Mouse (Mus musculus) adrenal gland, postnatal 4 days (tissue): Measurements from ENCODE around the gene Tmem201. TPM values are rescaled to one million over a fixed set of nuclear protein-coding genes. Genes with fewer than 3 reads are reported as not detected.
"Not testable (repeated sequence)": the region's sequence is repeated elsewhere in the genome, so short reads cannot be mapped to it uniquely, and the experiment has no call there.

Experiments used
- DNase-seq, 2 experiments: peaks; one replicate each; pipeline ENCODE4 v3.0.0; 2021 to 2022; ENCODE audit warnings: low spot score in 2 of 2, mixed read lengths in 2 of 2
- long read RNA-seq, 2 experiments: library from polyadenylated mRNA; stranded (forward); transcript quantifications; one replicate each; pipeline ENCODE4 v2.0.0; 2021
- total RNA-seq, 2 experiments: library from RNA; stranded (reverse); gene quantifications; 2 replicates each; pipeline ENCODE4 v1.2.3; 2021

The Tmem201 gene
- 10 to 100 TPM; 41.2 to 48.6 TPM for total RNA-seq
- long read RNA-seq, experiment 1, transcript Tmem201-202 (6 exons, 3,620 nt), result major isoform, 7 of 16 reads
- long read RNA-seq, experiment 1, partial matches to known transcripts, result 1 of 16 reads
- long read RNA-seq, experiment 1, other reads (novel, unspliced or antisense), result 7 of 16 reads
- long read RNA-seq, experiment 2, transcript Tmem201-202 (6 exons, 3,620 nt), result major isoform, 7 of 32 reads
- long read RNA-seq, experiment 2, partial matches to known transcripts, result 6 of 32 reads
- long read RNA-seq, experiment 2, other reads (novel, unspliced or antisense), result 15 of 32 reads

DNA sequence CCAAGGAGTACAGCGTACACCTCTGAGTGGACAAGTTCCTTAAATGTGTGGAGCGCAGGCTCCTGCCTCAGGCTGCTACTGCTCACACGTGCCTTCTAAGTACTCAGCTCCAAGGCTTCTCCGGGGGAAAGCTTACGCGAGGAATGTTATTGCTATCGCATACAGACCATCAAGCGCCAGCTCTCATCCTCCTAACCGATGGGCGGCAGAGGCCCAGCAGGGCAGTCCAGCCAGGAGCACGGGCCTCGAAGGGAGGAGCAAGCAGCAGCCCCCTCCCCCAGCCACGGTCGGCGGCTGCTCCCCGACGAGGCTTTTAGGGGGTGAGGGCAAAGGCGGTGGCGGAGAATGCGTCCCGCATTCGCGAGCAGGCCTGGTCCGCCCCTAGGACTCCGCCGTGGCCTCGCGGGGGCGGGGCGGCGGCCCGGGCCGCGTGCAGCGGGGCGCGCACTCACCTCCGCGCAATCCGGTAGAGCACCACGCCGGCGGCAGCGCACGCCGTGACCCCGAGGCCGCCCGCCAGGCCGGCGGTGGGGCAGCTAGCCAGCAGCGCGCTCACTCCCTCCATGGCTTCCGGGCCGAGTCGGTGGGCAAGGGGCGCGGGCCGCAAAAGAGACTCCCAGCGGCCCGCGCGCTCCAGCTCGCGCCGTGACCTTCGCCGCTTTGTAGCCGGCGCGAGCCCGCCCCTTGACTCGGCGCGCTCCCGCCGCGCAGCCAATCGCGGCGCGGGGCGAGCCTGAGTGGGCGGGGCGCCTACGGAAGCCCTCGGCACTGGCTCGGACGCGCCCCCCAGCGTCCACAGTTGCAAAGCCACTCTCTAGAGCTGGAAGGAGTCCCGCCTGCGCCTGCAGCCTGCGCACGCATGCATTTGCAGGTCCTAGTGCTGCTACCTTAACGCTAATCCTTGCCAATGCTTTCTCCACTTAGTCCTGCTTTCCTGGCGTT lies at the start of gene Tmem201:
Gene Tmem201 (minus strand): TSS at position 662 of the 942 bp plus-strand sequence.
- peak; percentile 85 to 87 for DNase-seq

DNA sequence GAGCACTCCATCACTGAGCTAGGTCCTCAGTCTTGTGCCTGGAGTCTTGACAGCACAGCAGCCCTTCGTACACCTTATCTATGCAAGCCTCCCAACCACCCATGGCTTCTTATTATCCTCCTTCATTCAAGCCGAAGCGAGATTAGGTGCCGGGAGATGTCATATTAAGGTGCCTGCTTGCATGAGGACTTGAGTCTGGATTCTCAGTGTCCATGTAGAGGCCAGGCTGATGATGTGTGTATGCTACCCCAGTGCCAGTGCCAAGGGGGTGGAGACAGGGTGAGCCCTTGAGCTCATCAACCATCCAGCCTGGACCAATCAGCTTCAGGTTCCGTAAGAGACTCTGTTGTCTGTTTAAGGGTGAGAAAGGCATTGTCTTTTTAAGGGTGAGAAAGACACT lies 47.1 kb upstream of the Tmem201 start:
- no peak for DNase-seq

DNA sequence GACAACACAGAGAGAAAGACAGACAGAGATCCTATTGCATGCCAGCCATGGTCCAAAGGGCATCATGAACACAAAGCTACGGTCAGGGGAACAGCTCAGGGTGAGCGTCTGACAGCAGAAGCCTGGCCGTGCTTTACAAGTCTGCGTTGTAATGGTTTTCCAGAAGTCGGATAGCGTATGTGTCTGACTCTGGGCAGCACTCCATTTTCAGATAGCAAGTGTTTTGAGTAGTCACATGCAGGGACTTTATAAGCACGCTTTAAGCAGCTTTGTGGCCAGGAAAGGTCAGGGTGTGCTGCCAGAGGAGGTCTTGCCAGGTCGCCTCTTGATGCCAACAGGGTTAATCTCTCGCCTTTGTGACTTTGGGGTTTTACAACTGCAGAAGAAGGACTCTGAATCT lies 46.5 kb upstream of the Tmem201 start:
- no peak for DNase-seq

DNA sequence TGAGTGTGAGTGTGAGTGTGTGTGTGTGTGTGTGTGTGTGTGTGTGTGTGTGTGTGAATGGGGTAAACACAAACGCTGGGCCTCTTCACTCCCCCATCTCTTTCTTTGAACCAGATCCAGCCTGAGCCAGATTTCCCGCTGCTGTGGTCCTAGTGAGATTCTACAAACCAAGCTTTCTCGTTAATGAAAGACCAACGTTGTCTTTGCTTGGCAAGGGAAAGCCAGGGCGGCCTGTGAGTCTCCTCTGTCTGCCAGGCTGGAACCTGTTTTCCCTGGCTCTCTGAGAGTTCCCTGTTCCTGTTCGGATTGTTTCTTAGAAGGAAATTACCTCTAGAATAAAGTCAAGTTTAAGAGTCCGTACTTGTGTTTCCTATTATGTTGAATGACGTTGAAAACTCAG lies 45.1 kb upstream of the Tmem201 start:
- no peak for DNase-seq

DNA sequence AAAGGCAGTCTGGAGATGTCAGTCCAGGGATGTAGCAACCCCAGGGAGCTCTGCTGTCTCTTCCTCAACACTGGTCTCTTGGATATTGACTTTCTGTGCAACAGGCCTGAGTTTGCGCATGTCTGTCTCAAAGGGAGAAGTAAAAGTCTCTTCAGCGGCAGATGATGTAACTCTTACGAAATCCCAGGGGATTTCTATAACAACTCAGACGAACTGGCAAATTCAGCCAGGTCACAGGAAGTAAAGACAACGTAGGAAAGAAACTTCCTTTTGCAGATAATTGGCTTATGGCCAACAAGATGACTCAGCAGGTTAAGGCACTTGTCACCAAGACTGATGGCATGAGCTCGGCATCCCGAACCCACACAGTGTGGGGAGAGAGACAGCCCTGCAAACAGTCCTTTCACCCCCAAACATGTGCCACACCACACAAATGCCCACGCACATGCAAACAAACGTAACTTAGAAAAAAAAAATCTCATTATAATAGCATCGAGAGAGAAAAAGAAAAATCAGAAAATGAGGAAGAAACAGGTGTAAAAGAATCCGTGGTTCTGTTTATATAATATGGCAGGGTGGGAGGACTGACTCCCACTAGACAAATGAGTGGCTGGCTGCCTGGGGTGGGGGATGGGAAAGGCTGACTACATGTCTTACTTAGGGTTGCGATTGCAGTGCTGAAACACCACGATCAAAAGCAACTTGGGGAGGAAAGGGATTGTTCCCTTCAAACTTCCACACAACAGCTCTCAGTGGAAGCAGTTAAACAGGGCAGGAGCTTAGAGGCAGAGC lies 42.9 kb upstream of the Tmem201 start:
- DNase-seq, result no peak

DNA sequence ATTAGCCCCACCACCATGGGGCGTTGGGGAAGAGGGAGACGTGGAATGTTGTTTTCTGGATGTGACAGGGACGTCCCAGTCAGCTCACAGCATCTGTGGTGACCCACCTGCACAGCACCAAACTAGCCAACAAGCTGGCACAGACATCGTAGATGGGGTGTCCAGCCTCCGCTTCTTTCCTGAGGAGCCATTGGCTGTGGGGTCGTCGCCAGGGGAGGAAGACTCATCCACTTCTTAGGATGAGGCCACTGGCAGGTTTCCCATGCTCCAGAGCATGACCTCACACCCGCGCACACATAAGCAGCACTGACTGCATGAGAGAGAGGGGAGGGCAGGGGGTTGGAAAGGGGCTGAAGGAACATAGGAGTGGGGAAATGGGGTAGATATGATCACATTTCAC lies 42.1 kb upstream of the Tmem201 start:
- DNase-seq, result no peak

DNA sequence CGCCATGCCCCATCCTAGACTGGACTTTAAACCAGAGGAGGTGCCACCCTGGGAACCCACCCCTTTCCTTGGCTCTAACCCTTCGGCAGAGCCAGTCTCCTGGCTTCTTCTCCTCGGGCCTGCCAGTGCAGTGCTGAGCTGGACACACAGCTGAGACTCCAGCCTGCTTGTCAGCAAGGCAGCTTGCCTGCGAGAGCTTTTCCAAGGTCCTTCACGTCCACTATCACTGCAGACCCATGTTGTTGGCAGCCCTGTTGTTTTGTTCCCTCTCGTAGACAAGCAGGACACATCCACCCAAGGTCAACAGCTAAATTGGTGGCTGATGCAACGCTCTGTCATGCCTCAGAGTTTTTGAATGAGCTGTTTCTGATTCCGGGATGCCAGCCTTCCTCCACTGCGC lies 39.3 kb upstream of the Tmem201 start:
- no peak for DNase-seq

DNA sequence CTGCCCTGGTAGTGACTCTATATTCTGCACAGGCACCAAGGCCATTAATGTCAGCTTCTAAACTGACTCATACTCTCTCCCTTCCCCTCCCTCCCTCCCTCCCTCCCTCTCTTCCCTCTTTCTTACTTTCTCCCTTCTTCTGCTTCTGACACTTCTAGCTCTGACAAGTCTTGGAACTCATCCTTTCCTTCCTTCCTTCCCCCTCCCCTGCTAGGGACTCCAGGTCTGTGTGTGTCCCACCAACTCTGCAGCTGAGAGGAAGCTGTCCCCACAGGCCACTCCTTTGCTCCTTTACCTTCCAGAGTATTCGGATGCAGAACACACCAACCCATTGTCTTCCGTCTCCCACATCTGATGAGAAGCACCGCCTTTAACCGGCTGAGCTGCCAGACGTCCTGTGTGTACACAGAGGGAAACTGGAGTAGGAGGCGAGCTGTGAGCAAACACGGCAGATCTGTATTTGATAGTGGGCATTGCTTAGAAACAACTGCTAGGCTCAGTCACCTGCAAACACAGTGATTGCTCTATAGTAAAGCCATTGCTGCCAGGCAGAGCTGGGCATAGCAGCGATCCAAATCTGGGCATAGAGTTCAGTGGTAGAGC lies 38.0 kb upstream of the Tmem201 start:
- DNase-seq, result no peak

DNA sequence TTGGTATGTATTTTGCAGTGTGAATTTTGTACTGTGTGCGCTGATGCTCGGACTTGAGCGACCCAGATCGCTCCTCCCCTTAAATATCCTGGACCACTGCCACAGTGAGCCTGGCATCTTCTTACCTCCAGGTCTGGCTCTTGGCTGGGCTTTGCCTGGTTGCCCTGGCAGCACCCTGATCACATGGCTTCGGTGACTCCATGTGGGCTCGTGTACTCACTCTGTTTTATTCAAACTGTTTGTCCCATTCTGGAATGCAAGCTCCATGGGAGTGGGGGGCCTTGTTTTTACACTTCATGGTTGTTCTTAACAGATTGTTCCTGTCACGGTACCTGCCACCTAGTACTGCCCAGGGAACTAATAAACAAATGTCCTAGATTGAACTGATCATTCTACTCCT lies 37.5 kb upstream of the Tmem201 start:
- no peak for DNase-seq

DNA sequence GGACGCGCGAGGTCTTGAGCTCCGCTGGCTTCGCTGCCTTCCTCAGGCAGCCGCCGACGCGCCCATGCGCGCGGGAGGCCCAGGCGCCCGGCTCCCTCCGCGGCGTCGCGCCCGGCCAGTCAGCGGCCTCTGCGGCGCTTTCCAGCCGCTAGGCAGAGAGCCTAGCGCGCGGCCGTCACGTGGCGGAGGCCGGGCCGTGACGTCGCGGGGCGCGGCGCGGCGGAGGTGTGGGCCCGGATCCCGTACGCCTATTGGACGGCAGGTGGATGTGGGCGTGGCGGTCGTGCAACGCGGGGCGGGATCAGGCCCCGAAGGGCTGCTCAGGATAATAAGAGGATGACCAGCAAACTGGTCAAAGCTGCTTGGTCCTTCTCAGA lies 36.2 kb upstream of the Tmem201 start, which contains the start of gene Slc25a33:
Gene Slc25a33 (minus strand): TSS at position 184 of the 377 bp plus-strand sequence.
- peak; percentile 92 to 93 for DNase-seq

DNA sequence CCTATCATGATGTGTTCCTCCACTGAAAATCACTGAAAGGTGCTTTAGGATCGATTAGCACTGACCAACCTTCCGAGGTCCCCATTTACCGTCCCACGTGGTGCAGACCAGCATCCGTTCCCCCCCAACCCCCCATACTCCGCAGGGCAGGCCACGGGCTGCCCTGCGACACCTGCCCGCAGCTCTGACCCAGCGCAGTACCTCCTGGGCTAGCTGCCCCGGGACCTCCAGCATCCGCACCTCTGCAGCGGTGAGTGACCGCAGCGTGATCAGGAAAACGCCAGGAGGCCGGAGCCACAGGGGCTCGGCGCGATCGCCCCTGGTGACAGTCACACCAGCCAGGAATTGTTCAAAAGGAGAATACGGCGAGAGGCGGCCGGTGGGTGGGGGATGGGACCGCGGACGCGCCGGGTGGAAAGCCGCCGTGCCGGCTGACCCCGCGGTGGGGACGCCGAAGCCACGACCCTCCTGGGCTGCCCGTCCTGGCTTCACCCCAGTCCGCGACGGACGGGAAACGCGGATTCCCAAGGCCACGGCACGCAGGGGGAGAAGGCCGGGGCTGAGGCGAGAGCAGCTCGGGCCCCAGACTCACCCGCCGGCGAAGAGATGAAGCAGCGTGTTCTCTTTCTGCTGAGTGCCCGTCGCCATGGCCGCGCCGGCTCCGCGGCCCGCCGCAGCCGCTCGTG lies 35.7 kb upstream of the Tmem201 start:
- no peak for DNase-seq

DNA sequence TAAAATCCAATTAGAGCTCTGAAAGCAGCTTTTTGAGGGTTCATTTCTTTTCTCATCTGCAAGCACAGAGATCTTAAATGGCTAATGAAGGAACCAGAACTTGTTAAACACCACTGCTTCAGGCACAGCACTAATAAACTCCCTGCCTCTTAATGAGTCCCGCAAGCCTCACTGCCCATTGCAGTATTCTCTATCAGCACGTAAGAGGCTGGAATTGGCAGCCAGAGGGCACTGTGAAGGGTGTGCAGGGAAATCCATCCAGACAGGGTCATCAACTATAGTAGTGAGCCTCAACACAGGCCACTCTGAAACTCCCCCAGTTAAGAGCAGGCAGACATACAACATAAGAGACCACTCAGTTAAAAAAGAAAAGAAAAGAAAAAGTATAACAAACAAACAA lies 34.5 kb upstream of the Tmem201 start:
- DNase-seq, result no peak

DNA sequence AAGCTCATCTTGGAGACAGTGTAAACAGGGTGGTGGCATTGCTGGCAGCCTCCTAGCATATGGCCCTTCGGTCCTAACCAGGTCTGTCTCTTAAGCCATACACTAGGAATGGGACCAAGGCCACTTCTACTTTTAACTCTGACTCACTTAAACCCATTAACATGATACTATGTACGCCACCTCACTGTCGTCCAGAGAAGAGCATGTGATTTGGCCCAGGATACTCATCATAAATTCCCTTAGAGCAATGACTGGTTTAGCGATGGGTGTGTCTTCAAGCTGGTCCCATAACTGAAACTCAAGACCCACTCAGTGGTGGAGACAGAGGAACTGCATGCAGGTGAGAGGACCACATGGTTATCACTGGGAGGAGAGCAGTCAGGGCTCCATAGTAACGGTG lies 27.4 kb upstream of the Tmem201 start:
- no peak for DNase-seq

DNA sequence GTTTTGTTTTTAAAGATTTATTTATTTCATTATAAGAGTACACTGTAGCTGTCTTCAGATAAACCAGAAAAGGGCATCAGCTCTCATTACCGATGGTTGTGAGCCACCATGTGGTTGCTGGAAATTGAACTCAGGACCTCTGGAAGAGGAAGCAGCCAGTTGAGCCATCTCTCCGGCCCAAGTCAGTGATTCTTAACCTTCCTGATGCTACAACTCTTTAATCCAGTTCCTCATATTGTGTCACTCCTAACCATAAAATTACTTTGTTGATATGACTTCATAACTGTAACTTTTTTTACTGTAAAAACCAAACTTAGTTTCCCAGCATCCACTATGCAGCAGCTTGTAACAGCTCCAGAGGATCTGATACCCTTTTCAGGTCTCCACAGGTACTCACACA lies 25.5 kb upstream of the Tmem201 start:
- DNase-seq, result no peak

DNA sequence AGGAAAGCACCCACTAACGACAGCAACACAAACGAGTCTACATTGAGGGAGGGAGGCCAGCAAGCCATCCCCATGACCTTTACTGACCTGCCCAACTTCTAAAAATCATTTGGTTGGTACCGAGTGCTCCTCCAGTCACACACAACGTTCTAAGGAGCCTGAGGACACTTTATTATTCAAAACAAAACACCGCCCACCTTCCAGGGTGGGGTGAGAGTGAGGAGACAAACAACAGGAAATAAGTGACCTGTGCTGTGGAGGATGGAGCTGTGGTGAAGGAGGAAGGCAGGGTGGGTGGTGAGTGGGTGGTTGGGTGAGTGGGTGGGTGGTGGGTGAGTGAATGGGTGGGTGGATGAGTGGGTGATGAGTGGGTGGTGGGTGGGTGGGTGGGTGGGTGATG lies 21.7 kb upstream of the Tmem201 start:
- DNase-seq, result no peak

DNA sequence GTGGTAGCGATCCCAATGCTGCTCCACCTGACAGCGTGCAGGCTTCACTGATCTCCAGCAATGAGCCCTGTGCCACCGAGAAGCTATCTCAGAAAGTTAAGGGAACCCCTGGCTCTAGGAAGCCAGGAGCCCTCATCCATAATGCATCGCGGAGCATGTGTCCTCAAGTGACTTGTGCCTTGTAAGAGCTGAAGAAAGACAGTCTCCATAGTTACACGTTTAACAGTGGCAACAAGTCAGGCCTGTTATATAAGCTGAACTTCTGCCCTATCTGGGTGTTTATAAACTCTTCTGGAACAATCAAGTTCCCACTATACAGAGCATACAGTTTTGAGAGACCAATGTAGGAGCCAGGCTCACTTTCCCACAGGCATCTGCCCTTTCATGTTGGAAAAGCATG lies 20.6 kb upstream of the Tmem201 start:
- DNase-seq, result no peak

DNA sequence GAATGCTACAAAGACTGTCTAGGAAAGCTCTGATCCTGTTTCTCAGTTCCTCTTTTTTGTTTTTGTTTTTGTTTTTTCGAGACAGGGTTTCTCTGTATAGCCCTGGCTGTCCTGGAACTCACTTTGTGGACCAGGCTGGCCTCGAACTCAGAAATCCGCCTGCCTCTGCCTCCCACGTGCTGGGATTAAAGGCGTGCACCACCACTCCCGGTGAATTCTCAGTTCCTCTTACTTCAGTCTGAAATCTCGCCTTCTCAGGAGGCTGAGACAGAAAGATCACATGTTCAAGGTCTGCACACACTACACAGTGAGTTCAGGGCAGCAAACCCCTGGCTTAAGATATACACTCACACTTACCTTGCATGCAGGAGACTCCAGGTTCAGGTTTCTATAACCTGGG lies 18.7 kb upstream of the Tmem201 start:
- not testable (repeated sequence) for DNase-seq

DNA sequence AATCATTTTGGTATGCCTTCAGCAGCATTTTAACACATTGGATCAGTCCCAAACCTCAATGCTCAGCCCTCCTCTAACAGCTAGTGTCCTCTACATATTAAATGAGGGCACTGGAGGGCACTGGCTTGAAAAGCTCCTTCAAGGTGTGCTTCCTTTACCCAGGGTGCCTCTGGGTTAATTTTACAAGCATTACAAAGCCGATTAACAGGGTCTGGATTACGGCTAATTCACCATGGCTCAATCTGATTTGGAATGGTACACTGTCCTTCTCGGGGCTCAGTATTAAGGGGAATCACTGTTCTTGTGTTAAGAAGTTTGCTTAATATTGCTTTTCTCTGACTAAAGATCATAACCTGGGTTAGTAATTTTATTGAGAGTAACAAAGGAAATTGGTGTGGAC lies 15.0 kb upstream of the Tmem201 start:
- DNase-seq, result no peak

DNA sequence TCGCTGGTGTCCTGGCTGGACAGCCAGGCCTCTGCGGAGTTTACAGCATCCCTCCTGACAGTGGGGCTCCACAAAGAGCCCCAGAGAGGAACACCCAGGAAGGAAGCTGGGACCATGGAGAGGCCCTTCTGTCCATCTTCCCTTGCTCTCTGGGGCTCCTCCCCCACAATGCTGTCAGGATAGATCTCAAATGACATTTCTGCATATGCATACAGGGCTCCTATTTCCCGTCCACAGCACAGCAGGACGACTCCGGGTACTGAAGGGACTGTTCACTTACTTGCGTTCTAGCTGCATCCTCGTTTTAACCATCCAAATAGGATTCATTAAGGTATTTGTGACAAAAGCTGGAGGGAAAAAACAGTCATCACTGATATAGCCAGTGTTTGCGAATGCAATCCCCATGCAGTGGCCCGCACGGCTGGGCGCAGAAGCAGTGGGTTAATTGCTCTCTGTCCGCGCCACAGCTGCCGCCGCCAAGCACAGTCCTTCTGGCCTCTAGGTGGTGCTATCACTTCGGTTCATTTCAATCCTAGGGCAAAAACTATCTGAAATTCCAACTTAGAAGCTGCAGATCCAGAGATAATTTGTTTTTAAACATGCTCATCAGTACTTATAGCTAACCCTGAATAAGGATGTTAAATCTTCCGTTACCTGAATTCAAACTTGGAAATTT lies 14.4 kb upstream of the Tmem201 start:
- no peak for DNase-seq

DNA sequence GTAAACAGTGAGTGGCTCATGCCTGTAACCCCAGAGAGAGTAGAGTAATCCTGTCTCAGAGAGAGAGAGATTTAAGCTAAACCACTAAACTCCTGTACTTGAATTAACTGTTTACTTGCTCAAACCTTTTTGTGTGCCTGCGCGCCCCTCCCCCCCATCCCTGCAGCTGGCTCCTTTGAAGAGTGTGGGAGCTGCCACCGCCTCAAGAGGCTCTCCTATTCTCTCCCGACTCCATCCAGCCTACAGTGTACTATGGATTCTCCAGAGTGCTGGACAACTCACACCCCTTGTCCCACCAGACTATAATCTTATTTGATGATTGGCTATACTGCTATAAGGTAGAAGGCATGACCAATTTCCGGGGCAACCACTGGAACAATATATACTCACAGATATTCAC lies 12.8 kb upstream of the Tmem201 start:
- no peak for DNase-seq
